ENCODE assay signal across 8 mouse cellular contexts in the genomic region with DNA sequence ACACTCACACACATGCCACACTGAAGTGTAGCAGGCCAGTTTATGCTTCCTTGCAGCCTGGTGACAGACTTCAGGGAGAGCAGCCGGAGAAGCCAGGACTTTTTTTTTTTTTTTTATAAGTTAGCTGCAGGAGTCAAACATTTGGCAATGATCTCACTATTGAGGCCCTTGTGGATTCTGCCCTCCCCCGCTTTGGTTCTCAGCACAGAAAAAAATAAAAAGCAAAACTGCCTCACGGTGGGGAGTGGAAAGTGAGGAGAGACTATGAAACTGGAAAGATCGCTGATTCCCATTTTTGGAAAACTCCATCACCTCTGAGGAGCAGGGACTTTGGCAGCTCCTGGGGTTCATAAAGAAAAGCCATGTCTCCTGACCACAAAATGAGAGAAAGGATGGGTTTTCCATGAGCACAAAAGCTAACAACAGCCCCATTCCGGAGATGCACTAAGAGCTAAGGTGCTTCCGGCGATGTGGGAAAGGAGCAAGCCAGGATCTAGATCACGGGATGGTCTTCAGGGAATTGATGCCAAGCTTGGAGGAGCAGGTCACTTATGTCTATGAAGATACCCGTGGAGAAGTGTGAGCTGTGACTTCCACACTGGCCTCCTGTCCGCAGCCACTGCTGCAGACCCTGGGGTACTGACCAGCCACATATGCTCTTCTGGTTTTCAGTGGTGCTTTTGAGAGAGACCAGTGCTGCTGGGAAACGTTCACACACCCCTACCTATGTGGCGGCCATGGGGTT. TPM values are rescaled to one million over a fixed set of nuclear protein-coding genes. Genes with fewer than 3 reads are reported as not detected.
DNase-seq lines count a peak whose midpoint lies in the region; ATAC-seq and TF ChIP-seq lines count a peak whose summit lies in the region.

No protein-coding gene starts in this region.

- 67% methylated on average over 12 of the region's 12 CpGs for WGBS in heart, adult 2 months
- 83% methylated on average over 12 of the region's 12 CpGs for WGBS in neural tube, embryonic 11.5 days
- WGBS in liver, embryonic 11.5 days, result 78% methylated on average over 12 of the region's 12 CpGs

- no peak overlapping the region for H3K27ac ChIP-seq in heart, adult 2 months
- 0 out of 2 replicates have a peak overlapping the region, but pooled peaks have one; percentile 20 for H3K27ac ChIP-seq in neural tube, embryonic 11.5 days (ENCODE audit: low read depth, low read length)
- no peak overlapping the region for H3K27ac ChIP-seq in liver, embryonic 11.5 days (ENCODE audit: low read depth, low read length)

- intact Hi-C loops in heart, adult 2 months (cut with DNase I), result no loop called here
- intact Hi-C loops in heart, postnatal 10 days (cut with DNase I), result no loop called here
- intact Hi-C loops in left cerebral cortex, postnatal 10 days (cut with DNase I), result no loop called here

- H3K9me3 ChIP-seq in neural tube, embryonic 11.5 days (ENCODE audit: control insufficient read depth, low read length), result no peaks in the 10 kb centered on the region
- H3K9me3 ChIP-seq in liver, embryonic 11.5 days (ENCODE audit: control insufficient read depth, low read length), result no peaks in the 10 kb centered on the region

- no peaks in the 10 kb centered on the region for H3K36me3 ChIP-seq in heart, adult 2 months (ENCODE audit: control insufficient read depth, insufficient read depth, low read length)
- no peaks in the 10 kb centered on the region for H3K36me3 ChIP-seq in neural tube, embryonic 11.5 days (ENCODE audit: control insufficient read depth, insufficient read depth, low read length)
- no peaks in the 10 kb centered on the region for H3K36me3 ChIP-seq in liver, embryonic 11.5 days (ENCODE audit: control insufficient read depth, insufficient read depth, low read length)

- DNase-seq in heart, adult 18-20 months, result peak; percentile 34 to 48
- DNase-seq in heart, adult 2 months, result no peak
- no peak for DNase-seq in neural tube, embryonic 11.5 days (ENCODE audit: low spot score)
- DNase-seq in neural tube, embryonic 10.5 days (ENCODE audit: extremely low spot score, low spot score), result no peak
- peak; percentile 59 to 62 for DNase-seq in heart, postnatal 10 days
- DNase-seq in left cerebral cortex, postnatal 10 days (ENCODE audit: extremely low spot score in 1 of 2, low spot score in 2 of 2), result no peak
- no peak for DNase-seq in liver, embryonic 11.5 days (ENCODE audit: low spot score)
- no peak for DNase-seq in cerebellum, adult 11-12 months

- H3K79me2 ChIP-seq in heart, adult 2 months (replicated peaks; ENCODE audit: control insufficient read depth, insufficient read depth, low read length), result no peaks in the 10 kb centered on the region

- ATAC-seq in neural tube, embryonic 11.5 days (ENCODE audit: insufficient read depth, low FRiP score, low TSS enrichment), result no peak
- ATAC-seq in liver, embryonic 11.5 days (replicated peaks; ENCODE audit: low FRiP score), result no peak

- no peak overlapping the region for H3K4me2 ChIP-seq in neural tube, embryonic 11.5 days (ENCODE audit: low read depth)
- H3K4me2 ChIP-seq in liver, embryonic 11.5 days, result no peak overlapping the region

- TF ChIP-seq POLR2A in heart, adult 2 months (IDR thresholded peaks at IDR 0.05; ENCODE audit: insufficient read depth, low read depth, low read length), result no peak

- H3K4me1 ChIP-seq in heart, adult 2 months (ENCODE audit: control insufficient read depth, insufficient read depth, low read length), result peaks cover 2% of the 10 kb centered on the region
- peaks cover 11% of the 10 kb centered on the region for H3K4me1 ChIP-seq in neural tube, embryonic 11.5 days (ENCODE audit: control insufficient read depth, insufficient read depth, low read length)
- H3K4me1 ChIP-seq in liver, embryonic 11.5 days (replicated peaks; ENCODE audit: control insufficient read depth, insufficient read depth, low read length), result peaks cover 8% of the 10 kb centered on the region

- TF ChIP-seq EP300 in heart, adult 2 months (IDR thresholded peaks at IDR 0.05; ENCODE audit: insufficient read depth, low read depth, low read length), result no peak

- no peak overlapping the region for H3K9ac ChIP-seq in heart, adult 2 months (ENCODE audit: low read depth, low read length)
- no peak overlapping the region for H3K9ac ChIP-seq in neural tube, embryonic 11.5 days (ENCODE audit: low read length)
- no peak overlapping the region for H3K9ac ChIP-seq in liver, embryonic 11.5 days (ENCODE audit: low read depth, low read length)

- H3K27me3 ChIP-seq in heart, adult 2 months (ENCODE audit: control insufficient read depth, insufficient read depth, low read length), result no peaks in the 10 kb centered on the region
- H3K27me3 ChIP-seq in neural tube, embryonic 11.5 days (ENCODE audit: control insufficient read depth, insufficient read depth, low read length), result no peaks in the 10 kb centered on the region
- H3K27me3 ChIP-seq in liver, embryonic 11.5 days (replicated peaks; ENCODE audit: control insufficient read depth, insufficient read depth, low read length), result no peaks in the 10 kb centered on the region

- TF ChIP-seq CTCF in heart, adult 2 months (IDR thresholded peaks at IDR 0.05), result no peak

- H3K4me3 ChIP-seq in heart, adult 2 months, result no peak overlapping the region
- H3K4me3 ChIP-seq in neural tube, embryonic 11.5 days (ENCODE audit: low read depth, low read length), result no peak overlapping the region
- H3K4me3 ChIP-seq in liver, embryonic 11.5 days (ENCODE audit: low read depth, low read length), result no peak overlapping the region

RNA-seq across cellular contexts. Expression of a gene that starts 57.1 kb away (rescaled TPM):
- total RNA-seq in heart, adult 18-20 months (2021), result 1 to 10 TPM in 1 of 2 experiments, under 1 TPM in 1; 0.37 to 1.4 TPM
- under 1 TPM; 0.32 to 0.63 TPM for total RNA-seq in heart, adult 2 months (2021)
- 1.00 and 1.0 TPM in 2 replicates for polyA plus RNA-seq in heart, adult 2 months (2012; rRNA removed)
- 0.50 and 0.88 TPM in 2 replicates for polyA plus RNA-seq in neural tube, embryonic 11.5 days (2014; fragmentation: Nextera tagmentation; extraction: Ambion mirVana)
- total RNA-seq in heart, postnatal 10 days (2021), result under 1 TPM; 0.34 to 0.67 TPM
- total RNA-seq in left cerebral cortex, postnatal 10 days (2021), result under 1 TPM; 0.30 to 0.32 TPM
- polyA plus RNA-seq in liver, embryonic 11.5 days (2014; fragmentation: Nextera tagmentation; extraction: Ambion mirVana), result 0.55 and 0.78 TPM in 2 replicates

Comparison
In these comparisons a context has a peak if more than half of its experiments do, and no peak if none do; other contexts are left out.
1. DNase-seq: peak in heart, adult 18-20 months (2 of 2) and heart, postnatal 10 days (2 of 2); none in heart, adult 2 months (0 of 2), neural tube, embryonic 11.5 days (single experiment), neural tube, embryonic 10.5 days (single experiment), left cerebral cortex, postnatal 10 days (0 of 2), liver, embryonic 11.5 days (single experiment) and cerebellum, adult 11-12 months (single experiment).